Mouse (Mus musculus) adrenal gland, postnatal 10 days (tissue): ENCODE data around the gene Btbd35f14. TPM values are rescaled to one million over a fixed set of nuclear protein-coding genes. Genes with fewer than 3 reads are reported as not detected.
"Not testable (repeated sequence)": the region's sequence is repeated elsewhere in the genome, so short reads cannot be mapped to it uniquely, and the experiment has no call there.

ENCODE experiments used
- DNase-seq: peaks from one replicate; pipeline ENCODE4 v3.0.0; 2021; ENCODE audit warnings: mixed read lengths
- long read RNA-seq, 2 experiments: library from polyadenylated mRNA; stranded (forward); transcript quantifications; one replicate each; pipeline ENCODE4 v2.0.0; 2021
- total RNA-seq, 2 experiments: library from RNA; stranded (reverse); gene quantifications; 2 replicates each; pipeline ENCODE4 v1.2.3; 2021

Gene Btbd35f14
- total RNA-seq = not detected
- long read RNA-seq, experiment 1 = 0 reads
- long read RNA-seq, experiment 2 = 0 reads

DNA sequence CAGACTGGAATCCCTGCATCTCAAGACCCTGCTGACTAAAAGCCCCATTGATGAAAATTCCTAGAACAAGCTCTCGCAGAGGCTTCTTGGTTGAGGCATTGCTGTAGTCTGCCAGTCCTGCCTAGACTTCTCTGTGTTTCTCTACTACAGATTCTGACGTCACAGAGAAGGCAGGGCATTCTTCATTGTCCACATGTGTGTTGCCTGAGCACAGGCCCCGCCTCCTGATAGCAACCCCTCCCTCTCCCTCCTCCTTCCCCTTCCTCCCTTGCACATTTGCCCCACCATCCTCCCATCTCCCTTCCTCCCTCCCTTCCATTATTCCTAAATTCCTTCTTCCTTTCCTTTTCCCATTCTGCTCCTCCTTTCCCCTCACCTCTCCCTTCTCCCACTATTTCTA, at the start of gene Btbd35f14:
Btbd35f14 (minus strand) TSS at position 101 of the 400 bp plus-strand sequence.
- not testable (repeated sequence) for DNase-seq

DNA sequence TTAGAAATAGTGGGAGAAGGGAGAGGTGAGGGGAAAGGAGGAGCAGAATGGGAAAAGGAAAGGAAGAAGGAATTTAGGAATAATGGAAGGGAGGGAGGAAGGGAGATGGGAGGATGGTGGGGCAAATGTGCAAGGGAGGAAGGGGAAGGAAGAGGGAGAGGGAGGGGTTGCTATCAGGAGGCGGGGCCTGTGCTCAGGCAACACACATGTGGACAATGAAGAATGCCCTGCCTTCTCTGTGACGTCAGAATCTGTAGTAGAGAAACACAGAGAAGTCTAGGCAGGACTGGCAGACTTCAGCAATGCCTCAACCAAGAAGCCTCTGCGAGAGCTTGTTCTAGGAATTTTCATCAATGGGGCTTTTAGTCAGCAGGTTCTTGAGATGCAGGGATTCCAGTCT, 45.3 kb downstream of the Btbd35f14 start, which contains the start of gene Btbd35f13:
Btbd35f13 (plus strand) TSS at position 301 of the 400 bp plus-strand sequence.
- DNase-seq = not testable (repeated sequence)

Other genes starting within 250 kb of the Btbd35f14 start
- not detected for gene Btbd35f15, start 125.0 kb downstream of the Btbd35f14 start, total RNA-seq
- not detected for gene Btbd35f13, start 45.2 kb downstream of the Btbd35f14 start, total RNA-seq